Mouse (Mus musculus) testis, postnatal 10 days (tissue): ENCODE results near the gene Kat2a.
"Not testable (repeated sequence)": the region's sequence is repeated elsewhere in the genome, so short reads cannot be mapped to it uniquely, and the experiment has no call there.

Experiments used
- DNase-seq: peaks from one replicate; pipeline ENCODE4 v3.0.0; 2021; ENCODE audit warnings: low spot score

The Kat2a gene

DNA sequence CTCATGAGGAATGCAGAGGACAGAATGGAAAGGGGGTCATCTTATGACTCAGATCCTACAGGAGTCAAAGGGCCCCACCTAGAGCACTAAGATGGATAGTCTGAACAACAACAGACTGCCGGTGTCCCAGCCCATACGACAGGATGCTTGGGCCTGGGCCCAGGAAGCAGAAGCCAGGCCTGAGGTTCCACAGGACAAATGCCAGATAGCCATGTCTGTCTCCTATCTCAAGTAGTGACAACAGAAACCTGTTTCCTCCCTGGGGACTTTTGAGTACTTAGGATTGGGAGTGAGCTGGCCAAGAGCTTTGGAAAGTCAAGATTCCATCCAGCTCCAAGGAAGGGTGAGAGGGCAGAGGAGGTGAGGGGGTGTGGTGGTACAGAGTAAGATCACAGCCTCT is 40.3 kb downstream of the Kat2a start:
- DNase-seq: no peak

- DNase-seq: no peak
Observed at GRCm38 (mm10) chr11:100671049-100671448, 41.2 kb downstream of the Kat2a start.

DNA sequence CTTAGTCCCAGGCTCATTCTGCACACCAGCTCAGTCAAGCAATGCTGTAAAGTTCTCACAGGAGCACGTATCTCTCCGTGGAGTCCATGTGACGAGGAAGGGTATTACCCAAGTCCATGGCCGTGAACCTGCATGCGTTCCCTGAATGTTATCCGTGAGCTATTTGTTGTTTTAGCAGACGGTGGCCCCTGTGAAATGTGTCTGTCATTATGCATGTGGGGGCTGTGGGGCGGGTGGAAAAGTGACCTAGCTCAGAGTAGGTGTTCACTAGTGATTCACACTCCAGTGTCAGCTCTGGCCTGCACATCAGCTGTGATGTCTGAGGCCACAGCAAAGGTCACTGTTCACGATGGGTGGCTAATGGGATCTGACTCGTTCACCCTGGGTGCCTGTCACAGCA is 52.5 kb downstream of the Kat2a start:
- no peak for DNase-seq

GRCm38 (mm10) chr11:100656458-100656857 is 55.8 kb downstream of the Kat2a start:
- no peak for DNase-seq

- DNase-seq: not testable (repeated sequence)
Observed at GRCm38 (mm10) chr11:100655589-100655988, 56.7 kb downstream of the Kat2a start.
